Mouse (Mus musculus): ENCODE measurements around the gene Stard3nl. TPM values are rescaled to one million over a fixed set of nuclear protein-coding genes. Genes with fewer than 3 reads are reported as not detected.

Stard3nl gene
- 116 and 127 TPM in 2 replicates for polyA plus RNA-seq (2016; fragmentation: Nextera tagmentation; extraction: Ambion mirVana)

DNA sequence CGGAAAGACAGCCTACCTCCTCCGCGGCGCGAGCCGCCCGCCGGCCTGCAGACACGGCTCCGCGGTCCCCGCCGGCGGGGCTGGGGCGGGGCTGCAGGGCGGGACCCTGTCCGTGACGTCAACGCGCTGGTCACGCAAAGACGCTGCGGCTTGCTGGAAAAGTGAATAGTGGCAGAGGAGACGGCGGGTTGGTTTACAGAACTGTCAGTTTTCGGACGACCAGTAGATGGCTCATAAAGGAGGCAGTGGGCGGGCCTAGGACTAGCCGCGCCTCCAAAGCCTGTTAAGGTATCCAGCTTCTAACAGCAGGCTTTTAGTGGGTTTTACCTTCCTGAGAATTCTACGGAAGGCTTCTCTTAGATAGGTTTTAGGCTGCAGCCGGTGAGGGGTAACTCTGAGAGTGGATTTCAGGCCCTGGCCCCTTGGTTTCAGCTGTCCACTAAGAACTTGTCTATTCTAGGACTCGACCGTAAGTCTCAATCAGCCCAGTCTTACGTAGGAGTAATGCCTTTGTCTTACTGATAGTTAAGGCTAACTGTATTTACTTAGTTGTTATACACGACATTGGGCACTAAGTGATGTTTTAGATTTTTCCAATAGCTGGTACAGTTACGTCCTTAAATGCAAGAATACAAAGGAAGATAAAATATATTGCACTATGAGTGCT, at the start of gene Stard3nl:
TSS of gene Stard3nl (minus strand) at position 108 of the 667 bp plus-strand sequence.
- H3K27me3 ChIP-seq: no peaks in the 10 kb centered on the region
- ATAC-seq (ENCODE audit: insufficient number of reproducible peaks, insufficient read depth, low FRiP score, low TSS enrichment): peak; percentile 99
- H3K9me3 ChIP-seq: no peaks in the 10 kb centered on the region
- peak within 1 kb of the TSS; percentile 93 for H3K9ac ChIP-seq
- H3K4me2 ChIP-seq (replicated peaks): peak within 1 kb of the TSS; percentile 59
- H3K36me3 ChIP-seq: peaks cover 2% of the 10 kb centered on the region
- H3K4me1 ChIP-seq: peaks cover 15% of the 10 kb centered on the region
- H3K4me3 ChIP-seq: peak within 1 kb of the TSS; percentile 91
- peak within 1 kb of the TSS; percentile 92 for H3K27ac ChIP-seq
- 1% methylated on average over 37 of the region's 37 CpGs for WGBS

DNA sequence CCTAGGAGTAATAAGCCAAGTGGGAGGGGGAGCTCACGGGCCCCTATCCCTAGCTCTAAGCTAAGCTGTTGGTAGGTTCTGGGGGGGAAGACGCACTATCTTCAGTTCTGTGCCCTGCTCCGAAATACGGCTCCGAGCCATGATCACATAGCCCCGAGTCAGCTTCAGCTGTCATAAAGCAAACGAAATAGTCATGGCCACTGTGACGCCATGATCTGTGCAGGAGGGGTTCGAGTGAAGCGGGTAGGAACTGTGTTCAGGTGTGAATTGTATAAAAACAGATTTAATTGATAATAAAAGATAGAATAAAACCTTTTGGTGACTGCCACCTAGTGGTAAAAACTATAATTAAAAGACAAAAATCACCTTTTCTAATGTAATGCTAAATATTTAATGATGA, 42.4 kb upstream of the Stard3nl start:
- Histone ChIP-seq H3K4me1 (no peaks in the 10 kb centered on the region), H3K4me2 (replicated peaks) (no peak overlapping the region), H3K36me3 (no peaks in the 10 kb centered on the region), H3K4me3 (no peak overlapping the region), H3K9ac (no peak overlapping the region), H3K27ac (no peak overlapping the region), H3K27me3 (no peaks in the 10 kb centered on the region), H3K9me3 (no peaks in the 10 kb centered on the region)
- ATAC-seq (ENCODE audit: insufficient number of reproducible peaks, insufficient read depth, low FRiP score, low TSS enrichment): no peak
- WGBS: 76% methylated on average over 10 of the region's 10 CpGs

DNA sequence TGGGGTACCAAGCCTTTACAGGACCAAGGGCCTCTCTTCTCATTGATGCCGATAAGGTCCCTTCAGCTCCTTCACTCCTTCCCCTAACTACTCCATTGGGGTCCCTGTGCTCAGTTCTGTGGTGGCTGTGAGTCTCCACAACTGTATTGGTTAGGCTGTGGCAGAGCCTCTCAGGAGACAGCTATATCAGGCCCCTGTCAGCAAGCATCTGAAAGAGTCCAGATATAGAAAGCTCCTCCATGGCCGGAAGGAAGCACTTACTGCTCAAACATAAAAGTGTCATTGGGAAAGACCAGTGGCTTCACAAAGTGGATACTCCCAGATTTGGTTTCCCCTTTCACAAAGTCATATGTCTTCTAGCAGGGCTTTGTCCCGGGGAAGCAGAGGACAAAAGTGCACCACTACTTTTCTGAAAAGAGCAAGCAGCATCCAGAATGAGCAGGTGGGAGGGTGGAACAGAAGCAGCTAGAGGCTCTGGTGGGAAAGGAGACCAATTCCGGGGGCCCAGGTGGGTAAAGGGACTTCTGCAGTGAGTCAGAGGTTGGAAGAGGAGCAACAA, 34.3 kb upstream of the Stard3nl start:
- ATAC-seq (ENCODE audit: insufficient number of reproducible peaks, insufficient read depth, low FRiP score, low TSS enrichment): no peak
- Histone ChIP-seq H3K36me3 (no peaks in the 10 kb centered on the region), H3K9ac (no peak overlapping the region), H3K4me3 (no peak overlapping the region), H3K4me2 (replicated peaks) (no peak overlapping the region), H3K4me1 (no peaks in the 10 kb centered on the region), H3K27me3 (no peaks in the 10 kb centered on the region), H3K27ac (no peak overlapping the region), H3K9me3 (no peaks in the 10 kb centered on the region)
- 81% methylated on average over 4 of the region's 4 CpGs for WGBS

DNA sequence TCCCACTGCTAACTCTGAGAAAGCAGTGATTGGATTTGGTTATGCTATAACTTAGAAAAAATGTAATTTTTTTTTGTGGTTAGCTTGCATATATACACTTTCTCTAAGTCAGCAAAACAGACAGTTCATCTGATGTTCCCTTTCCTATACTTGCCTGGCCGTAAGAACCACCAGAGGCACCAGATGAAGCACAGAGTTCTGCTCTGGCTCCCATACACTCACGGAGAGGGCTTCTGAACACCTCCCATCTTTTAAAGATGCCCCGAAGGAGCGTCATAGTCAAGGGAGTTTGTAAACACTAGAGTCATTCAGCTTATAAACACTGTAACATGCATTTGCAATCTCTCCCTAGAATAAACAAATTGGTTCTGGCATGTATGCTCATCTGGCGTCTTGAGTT, 32.5 kb upstream of the Stard3nl start:
- H3K27ac ChIP-seq: no peak overlapping the region
- H3K9me3 ChIP-seq: no peaks in the 10 kb centered on the region
- H3K36me3 ChIP-seq: no peaks in the 10 kb centered on the region
- no peaks in the 10 kb centered on the region for H3K4me1 ChIP-seq
- no peak overlapping the region for H3K9ac ChIP-seq
- WGBS: 65% methylated on average over 5 of the region's 5 CpGs
- ATAC-seq (ENCODE audit: insufficient number of reproducible peaks, insufficient read depth, low FRiP score, low TSS enrichment): 0 out of 2 replicates have a peak, but pooled peaks have one; percentile 52
- no peaks in the 10 kb centered on the region for H3K27me3 ChIP-seq
- H3K4me3 ChIP-seq: no peak overlapping the region
- no peak overlapping the region for H3K4me2 ChIP-seq (replicated peaks)

DNA sequence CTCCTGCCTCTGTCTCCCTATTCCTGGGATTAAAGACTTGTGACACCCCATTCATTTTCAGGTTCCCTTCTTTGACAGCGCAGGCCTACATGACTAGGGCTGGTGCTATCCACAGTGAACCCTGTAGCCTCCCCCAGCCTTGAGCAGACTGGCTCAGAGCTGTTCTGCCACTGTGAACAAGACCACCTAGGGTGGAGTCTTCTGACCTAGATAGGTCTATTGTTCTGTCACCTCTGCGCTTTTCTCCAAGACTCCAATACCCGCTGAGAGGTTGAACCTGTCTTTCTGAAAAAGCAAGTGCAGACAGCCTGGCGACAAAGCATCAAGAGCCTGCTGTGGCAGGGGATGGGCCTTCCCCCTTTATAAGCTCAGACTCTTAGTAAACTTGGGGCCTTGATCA, 29.0 kb upstream of the Stard3nl start:
- Histone ChIP-seq H3K9ac (no peak overlapping the region), H3K9me3 (no peaks in the 10 kb centered on the region), H3K27ac (no peak overlapping the region), H3K27me3 (no peaks in the 10 kb centered on the region), H3K4me3 (no peak overlapping the region), H3K4me2 (replicated peaks) (no peak overlapping the region), H3K4me1 (no peaks in the 10 kb centered on the region), H3K36me3 (no peaks in the 10 kb centered on the region)
- 88% methylated on average over 4 of the region's 4 CpGs for WGBS
- ATAC-seq (ENCODE audit: insufficient number of reproducible peaks, insufficient read depth, low FRiP score, low TSS enrichment): no peak

DNA sequence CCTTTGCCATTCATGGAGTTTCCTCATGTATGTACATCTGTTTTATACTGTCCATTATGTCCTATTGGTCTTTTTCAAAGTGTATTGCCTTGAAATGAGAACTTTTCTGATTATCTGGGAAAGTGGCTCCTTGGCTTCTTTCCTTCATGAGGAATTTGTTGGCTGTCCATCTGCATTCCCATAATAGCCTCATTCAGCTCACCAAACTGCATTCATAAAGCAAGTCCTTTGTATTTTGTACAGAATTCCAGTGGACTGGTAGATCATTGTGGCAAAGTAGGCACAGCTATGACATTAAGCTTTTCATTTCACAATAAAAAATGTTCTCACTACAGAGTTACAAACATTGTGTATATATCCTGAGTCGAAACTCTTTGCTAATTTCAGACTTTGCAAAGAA, 26.9 kb upstream of the Stard3nl start:
- H3K27ac ChIP-seq: no peak overlapping the region
- no peaks in the 10 kb centered on the region for H3K36me3 ChIP-seq
- H3K9ac ChIP-seq: no peak overlapping the region
- H3K4me2 ChIP-seq (replicated peaks): no peak overlapping the region
- no peaks in the 10 kb centered on the region for H3K4me1 ChIP-seq
- ATAC-seq (ENCODE audit: insufficient number of reproducible peaks, insufficient read depth, low FRiP score, low TSS enrichment): no peak
- H3K4me3 ChIP-seq: no peak overlapping the region
- no peaks in the 10 kb centered on the region for H3K27me3 ChIP-seq
- H3K9me3 ChIP-seq: no peaks in the 10 kb centered on the region
- WGBS: 69% methylated on average over 1 of the region's 1 CpGs

DNA sequence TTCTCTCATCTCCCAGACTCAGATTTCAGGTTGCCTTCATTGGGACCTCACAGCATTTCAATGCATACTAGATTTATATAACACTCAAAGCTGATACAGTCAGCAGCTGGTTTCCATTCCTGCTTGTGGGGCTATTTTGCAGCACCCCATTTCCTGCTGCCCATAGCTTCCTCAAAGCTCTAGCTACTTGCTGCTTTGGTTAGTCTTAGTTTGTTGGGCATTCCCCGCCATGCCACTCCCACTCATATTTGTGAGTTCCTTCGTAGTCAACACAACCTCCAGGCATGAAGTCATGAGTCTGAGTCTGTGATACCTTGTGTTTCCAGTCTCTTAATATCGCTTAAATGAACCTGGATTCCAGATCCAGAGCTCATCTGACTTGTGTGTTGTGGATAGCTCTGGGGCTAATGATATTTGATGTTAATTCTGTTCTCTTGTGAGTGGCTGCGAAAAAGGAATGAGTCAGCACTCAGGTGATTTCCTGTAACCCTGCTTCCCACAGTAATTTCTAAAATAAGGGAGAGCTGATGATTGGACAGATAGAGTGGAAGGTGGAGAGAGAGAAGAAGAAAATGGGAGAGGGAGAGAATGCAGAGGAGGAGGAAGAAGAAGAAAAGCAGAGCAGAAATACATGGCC, 22.4 kb upstream of the Stard3nl start:
- Histone ChIP-seq H3K36me3 (no peaks in the 10 kb centered on the region), H3K9me3 (no peaks in the 10 kb centered on the region), H3K27me3 (no peaks in the 10 kb centered on the region), H3K27ac (no peak overlapping the region), H3K4me1 (no peaks in the 10 kb centered on the region), H3K4me3 (no peak overlapping the region), H3K9ac (no peak overlapping the region), H3K4me2 (replicated peaks) (no peak overlapping the region)
- WGBS: 84% methylated on average over 4 of the region's 4 CpGs
- no peak for ATAC-seq (ENCODE audit: insufficient number of reproducible peaks, insufficient read depth, low FRiP score, low TSS enrichment)

DNA sequence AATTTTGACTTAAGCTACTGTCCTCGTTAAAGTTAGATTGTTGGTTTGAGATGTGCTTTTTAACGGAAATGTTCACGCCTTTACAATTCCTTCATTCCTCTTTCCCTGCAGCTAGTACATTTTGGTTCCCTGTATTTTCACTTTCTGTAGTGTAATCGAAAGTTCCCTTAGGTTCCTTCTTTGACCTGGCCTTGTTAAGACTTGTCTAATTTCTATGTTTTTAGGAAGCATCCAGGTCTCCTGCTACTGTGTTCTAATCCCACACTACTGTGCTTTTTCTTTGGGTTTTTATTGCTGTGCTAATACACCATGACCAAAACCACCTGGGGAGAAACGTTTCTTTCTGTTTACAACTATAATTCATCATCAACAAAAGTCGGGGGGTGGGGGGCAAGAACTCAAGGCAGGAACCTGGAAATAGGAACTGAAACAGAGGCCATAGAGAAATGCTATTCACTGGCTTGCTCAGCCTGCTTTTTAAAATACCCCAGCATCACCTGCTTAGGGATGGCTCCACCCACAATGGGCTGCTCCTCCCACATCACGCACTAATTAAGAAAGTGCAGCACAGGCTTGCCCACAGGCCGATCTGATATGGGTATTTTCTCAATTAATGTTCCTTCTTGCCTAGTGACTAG, 20.4 kb upstream of the Stard3nl start:
- no peak overlapping the region for H3K9ac ChIP-seq
- no peak overlapping the region for H3K4me2 ChIP-seq (replicated peaks)
- no peaks in the 10 kb centered on the region for H3K27me3 ChIP-seq
- ATAC-seq (ENCODE audit: insufficient number of reproducible peaks, insufficient read depth, low FRiP score, low TSS enrichment): no peak
- 76% methylated on average over 8 of the region's 8 CpGs for WGBS
- no peak overlapping the region for H3K4me3 ChIP-seq
- H3K36me3 ChIP-seq: no peaks in the 10 kb centered on the region
- no peaks in the 10 kb centered on the region for H3K4me1 ChIP-seq
- no peak overlapping the region for H3K27ac ChIP-seq
- H3K9me3 ChIP-seq: no peaks in the 10 kb centered on the region

DNA sequence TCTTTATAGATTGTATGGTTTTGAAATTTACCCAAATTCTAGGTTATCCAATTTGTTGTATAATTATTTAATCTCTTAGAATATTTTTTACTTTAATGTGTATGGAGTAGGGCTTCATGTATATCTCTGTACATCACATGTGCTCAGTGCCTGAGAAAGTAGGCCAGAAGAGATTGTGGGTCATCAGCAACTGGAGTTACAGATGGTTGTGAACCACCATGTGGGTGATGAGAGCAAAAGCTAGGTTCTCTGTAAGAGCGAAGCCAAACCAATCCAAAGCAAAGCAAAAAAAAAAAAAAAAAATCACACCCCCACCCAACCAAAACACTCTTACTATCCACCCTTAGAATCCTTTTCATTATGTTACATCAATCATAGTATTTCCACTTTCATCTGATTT, 19.7 kb upstream of the Stard3nl start:
- no peak overlapping the region for H3K27ac ChIP-seq
- no peak overlapping the region for H3K9ac ChIP-seq
- no peaks in the 10 kb centered on the region for H3K36me3 ChIP-seq
- no peaks in the 10 kb centered on the region for H3K27me3 ChIP-seq
- H3K9me3 ChIP-seq: no peaks in the 10 kb centered on the region
- H3K4me2 ChIP-seq (replicated peaks): no peak overlapping the region
- H3K4me3 ChIP-seq: no peak overlapping the region
- 87% methylated on average over 1 of the region's 1 CpGs for WGBS
- no peaks in the 10 kb centered on the region for H3K4me1 ChIP-seq
- no peak for ATAC-seq (ENCODE audit: insufficient number of reproducible peaks, insufficient read depth, low FRiP score, low TSS enrichment)

DNA sequence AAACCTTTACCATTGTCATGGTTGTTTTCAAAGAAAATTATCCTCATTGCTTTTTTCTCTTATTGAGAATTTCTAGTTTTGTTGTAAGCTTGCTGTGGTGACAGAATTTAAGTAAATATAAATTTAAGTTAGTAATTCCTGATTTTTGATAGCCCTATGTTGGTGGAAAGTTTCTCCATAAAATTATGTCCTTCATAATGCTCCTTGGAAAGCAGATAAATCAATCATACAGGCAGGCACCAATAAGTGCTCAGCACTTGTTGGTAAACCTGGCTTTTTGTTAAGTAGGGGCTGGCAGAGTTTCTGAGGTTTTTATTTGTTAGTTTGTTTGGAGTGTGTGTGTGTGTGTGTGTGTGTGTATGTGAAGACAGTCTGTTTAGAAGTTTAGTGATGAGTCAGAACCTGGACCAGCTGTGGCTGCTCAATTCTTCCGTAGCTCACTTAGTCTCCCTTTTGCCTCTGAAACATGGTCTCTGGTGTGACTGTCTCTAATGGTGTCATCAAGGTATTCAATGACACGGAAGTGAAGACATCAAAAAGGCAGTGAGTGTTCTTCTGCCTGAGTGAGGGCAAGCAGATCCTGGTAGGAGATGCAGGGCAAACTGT, 16.8 kb upstream of the Stard3nl start:
- Histone ChIP-seq H3K4me1 (no peaks in the 10 kb centered on the region), H3K9ac (no peak overlapping the region), H3K27ac (no peak overlapping the region), H3K4me3 (no peak overlapping the region), H3K36me3 (no peaks in the 10 kb centered on the region), H3K27me3 (no peaks in the 10 kb centered on the region), H3K9me3 (no peaks in the 10 kb centered on the region), H3K4me2 (replicated peaks) (no peak overlapping the region)
- no peak for ATAC-seq (ENCODE audit: insufficient number of reproducible peaks, insufficient read depth, low FRiP score, low TSS enrichment)
- 77% methylated on average over 2 of the region's 2 CpGs for WGBS

DNA sequence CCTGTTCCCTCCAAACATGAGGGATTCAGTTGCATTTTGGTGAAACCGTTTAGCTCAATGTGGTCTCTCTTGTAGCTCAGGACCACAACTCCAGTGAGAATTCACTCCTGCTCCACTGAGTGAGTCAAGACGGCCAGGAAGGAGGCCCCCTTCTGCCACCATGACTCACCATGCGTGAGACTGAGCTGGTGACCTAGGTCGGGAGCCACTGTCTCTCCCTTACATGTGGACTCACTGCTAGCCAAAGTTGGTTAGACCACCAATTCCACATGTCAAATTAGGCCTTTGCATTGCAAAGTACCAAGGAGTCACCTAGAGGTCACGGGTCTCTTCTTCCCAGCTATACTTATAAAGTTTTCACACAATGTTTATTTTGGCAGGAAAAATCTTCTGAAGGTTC, 16.3 kb upstream of the Stard3nl start:
- Histone ChIP-seq H3K9me3 (no peaks in the 10 kb centered on the region), H3K4me3 (no peak overlapping the region), H3K27ac (no peak overlapping the region), H3K36me3 (no peaks in the 10 kb centered on the region), H3K27me3 (no peaks in the 10 kb centered on the region), H3K4me2 (replicated peaks) (no peak overlapping the region), H3K9ac (no peak overlapping the region), H3K4me1 (no peaks in the 10 kb centered on the region)
- ATAC-seq (ENCODE audit: insufficient number of reproducible peaks, insufficient read depth, low FRiP score, low TSS enrichment): no peak
- WGBS: 72% methylated on average over 5 of the region's 5 CpGs

Data from embryonic facial prominence, embryonic 12.5 days (tissue).